Mouse (Mus musculus): Measurements from ENCODE around the gene Tmem268. TPM values are rescaled to one million over a fixed set of nuclear protein-coding genes. Genes with fewer than 3 reads are reported as not detected.

Tmem268 gene
- polyA plus RNA-seq, 1 experiment from 2014 or later, result 8.2 TPM

- Histone ChIP-seq H3K4me3 (replicated peaks) (peak within 1 kb of the TSS; percentile 85), H3K4me1 (peaks cover 16% of the 10 kb centered on the region), H3K4me2 (peak within 1 kb of the TSS; percentile 62), H3K27me3 (replicated peaks) (no peaks in the 10 kb centered on the region), H3K36me3 (peaks cover 15% of the 10 kb centered on the region), H3K9me3 (no peaks in the 10 kb centered on the region), H3K9ac (peak within 1 kb of the TSS; percentile 87), H3K27ac (peak within 1 kb of the TSS; percentile 84)
- 0% methylated on average over 57 of the region's 57 CpGs for WGBS
- peak; percentile 92 for ATAC-seq (ENCODE audit: insufficient read depth, low FRiP score, low read depth)
Observed at GRCm38 (mm10) chr4:63544494-63545230, 13.9 kb upstream of the Tmem268 start, which contains the start of gene Atp6v1g1. Atp6v1g1 (plus strand) TSS chr4:63544772.

GRCm38 (mm10) chr4:63545231-63545958, 13.2 kb upstream of the Tmem268 start:
- peak overlapping the region; percentile 87 for H3K9ac ChIP-seq
- no peak for ATAC-seq (ENCODE audit: insufficient read depth, low FRiP score, low read depth)
- peak overlapping the region; percentile 85 for H3K4me3 ChIP-seq (replicated peaks)
- H3K36me3 ChIP-seq, result peaks cover 16% of the 10 kb centered on the region
- peak overlapping the region; percentile 84 for H3K27ac ChIP-seq
- no peaks in the 10 kb centered on the region for H3K27me3 ChIP-seq (replicated peaks)
- H3K4me2 ChIP-seq, result peak overlapping the region; percentile 62
- no peaks in the 10 kb centered on the region for H3K9me3 ChIP-seq
- peaks cover 16% of the 10 kb centered on the region for H3K4me1 ChIP-seq
- WGBS, result 14% methylated on average over 24 of the region's 26 CpGs

GRCm38 (mm10) chr4:63546441-63547055, 12.0 kb upstream of the Tmem268 start:
- 66% methylated on average over 6 of the region's 6 CpGs for WGBS
- H3K36me3 ChIP-seq, result peaks cover 26% of the 10 kb centered on the region
- peaks cover 16% of the 10 kb centered on the region for H3K4me1 ChIP-seq
- H3K4me3 ChIP-seq (replicated peaks), result peak overlapping the region; percentile 85; the same call in 1 of the 2 replicates
- no peak overlapping the region for H3K27ac ChIP-seq
- no peaks in the 10 kb centered on the region for H3K27me3 ChIP-seq (replicated peaks)
- ATAC-seq (ENCODE audit: insufficient read depth, low FRiP score, low read depth), result no peak
- H3K9ac ChIP-seq, result no peak overlapping the region
- H3K4me2 ChIP-seq, result peak overlapping the region; percentile 62
- H3K9me3 ChIP-seq, result no peaks in the 10 kb centered on the region

- H3K27ac ChIP-seq, result no peak overlapping the region
- no peaks in the 10 kb centered on the region for H3K9me3 ChIP-seq
- no peak overlapping the region for H3K4me3 ChIP-seq (replicated peaks)
- H3K4me2 ChIP-seq, result no peak overlapping the region
- WGBS, result 53% methylated on average over 1 of the region's 1 CpGs
- no peak for ATAC-seq (ENCODE audit: insufficient read depth, low FRiP score, low read depth)
- H3K9ac ChIP-seq, result no peak overlapping the region
- peaks cover 38% of the 10 kb centered on the region for H3K36me3 ChIP-seq
- peaks cover 16% of the 10 kb centered on the region for H3K4me1 ChIP-seq
- H3K27me3 ChIP-seq (replicated peaks), result no peaks in the 10 kb centered on the region
Observed at GRCm38 (mm10) chr4:63547799-63548198, 10.8 kb upstream of the Tmem268 start.

GRCm38 (mm10) chr4:63548491-63548890, 10.1 kb upstream of the Tmem268 start:
- H3K4me2 ChIP-seq, result no peak overlapping the region
- H3K9ac ChIP-seq, result no peak overlapping the region
- WGBS, result 79% methylated on average over 3 of the region's 3 CpGs
- no peaks in the 10 kb centered on the region for H3K27me3 ChIP-seq (replicated peaks)
- H3K4me1 ChIP-seq, result peaks cover 16% of the 10 kb centered on the region
- no peak for ATAC-seq (ENCODE audit: insufficient read depth, low FRiP score, low read depth)
- H3K27ac ChIP-seq, result no peak overlapping the region
- no peaks in the 10 kb centered on the region for H3K9me3 ChIP-seq
- peaks cover 41% of the 10 kb centered on the region for H3K36me3 ChIP-seq
- H3K4me3 ChIP-seq (replicated peaks), result no peak overlapping the region

- Histone ChIP-seq H3K4me1 (peaks cover 13% of the 10 kb centered on the region), H3K27ac (no peak overlapping the region), H3K27me3 (replicated peaks) (no peaks in the 10 kb centered on the region), H3K36me3 (peaks cover 41% of the 10 kb centered on the region), H3K9me3 (no peaks in the 10 kb centered on the region), H3K4me2 (no peak overlapping the region), H3K9ac (no peak overlapping the region), H3K4me3 (replicated peaks) (no peak overlapping the region)
- 90% methylated on average over 3 of the region's 3 CpGs for WGBS
- no peak for ATAC-seq (ENCODE audit: insufficient read depth, low FRiP score, low read depth)
Observed at GRCm38 (mm10) chr4:63550908-63551307, 7.7 kb upstream of the Tmem268 start.

- peaks cover 16% of the 10 kb centered on the region for H3K4me1 ChIP-seq
- ATAC-seq (ENCODE audit: insufficient read depth, low FRiP score, low read depth), result no peak
- no peak overlapping the region for H3K27ac ChIP-seq
- H3K9me3 ChIP-seq, result no peaks in the 10 kb centered on the region
- no peak overlapping the region for H3K4me3 ChIP-seq (replicated peaks)
- H3K9ac ChIP-seq, result no peak overlapping the region
- 92% methylated on average over 1 of the region's 1 CpGs for WGBS
- H3K36me3 ChIP-seq, result peaks cover 41% of the 10 kb centered on the region
- H3K27me3 ChIP-seq (replicated peaks), result no peaks in the 10 kb centered on the region
- no peak overlapping the region for H3K4me2 ChIP-seq
Observed at GRCm38 (mm10) chr4:63552865-63553264, 5.7 kb upstream of the Tmem268 start.

GRCm38 (mm10) chr4:63553789-63554576, 4.6 kb upstream of the Tmem268 start:
- H3K36me3 ChIP-seq, result peaks cover 32% of the 10 kb centered on the region
- H3K4me1 ChIP-seq, result peaks cover 21% of the 10 kb centered on the region
- no peak overlapping the region for H3K4me3 ChIP-seq (replicated peaks)
- no peak overlapping the region for H3K27ac ChIP-seq
- H3K4me2 ChIP-seq, result no peak overlapping the region
- no peaks in the 10 kb centered on the region for H3K27me3 ChIP-seq (replicated peaks)
- no peak overlapping the region for H3K9ac ChIP-seq
- no peaks in the 10 kb centered on the region for H3K9me3 ChIP-seq
- no peak for ATAC-seq (ENCODE audit: insufficient read depth, low FRiP score, low read depth)
- 66% methylated on average over 4 of the region's 4 CpGs for WGBS

GRCm38 (mm10) chr4:63554616-63555015, 4.0 kb upstream of the Tmem268 start:
- Histone ChIP-seq H3K9ac (no peak overlapping the region), H3K4me3 (replicated peaks) (no peak overlapping the region), H3K9me3 (no peaks in the 10 kb centered on the region), H3K4me1 (peaks cover 27% of the 10 kb centered on the region), H3K27ac (no peak overlapping the region), H3K36me3 (peaks cover 26% of the 10 kb centered on the region), H3K27me3 (replicated peaks) (no peaks in the 10 kb centered on the region), H3K4me2 (no peak overlapping the region)
- ATAC-seq (ENCODE audit: insufficient read depth, low FRiP score, low read depth), result no peak
- WGBS, result 36% methylated on average over 3 of the region's 3 CpGs

GRCm38 (mm10) chr4:63555111-63555510, 3.5 kb upstream of the Tmem268 start:
- H3K4me2 ChIP-seq, result no peak overlapping the region
- 79% methylated on average over 2 of the region's 2 CpGs for WGBS
- H3K4me1 ChIP-seq, result peaks cover 32% of the 10 kb centered on the region
- no peaks in the 10 kb centered on the region for H3K9me3 ChIP-seq
- H3K36me3 ChIP-seq, result peaks cover 25% of the 10 kb centered on the region
- no peaks in the 10 kb centered on the region for H3K27me3 ChIP-seq (replicated peaks)
- no peak overlapping the region for H3K4me3 ChIP-seq (replicated peaks)
- H3K27ac ChIP-seq, result no peak overlapping the region
- no peak overlapping the region for H3K9ac ChIP-seq
- ATAC-seq (ENCODE audit: insufficient read depth, low FRiP score, low read depth), result no peak

GRCm38 (mm10) chr4:63556665-63557064, 1.9 kb upstream of the Tmem268 start:
- H3K27ac ChIP-seq, result 0 out of 2 replicates have a peak overlapping the region, but pooled peaks have one; percentile 6
- peaks cover 14% of the 10 kb centered on the region for H3K36me3 ChIP-seq
- H3K4me3 ChIP-seq (replicated peaks), result no peak overlapping the region
- no peak overlapping the region for H3K4me2 ChIP-seq
- no peaks in the 10 kb centered on the region for H3K9me3 ChIP-seq
- H3K4me1 ChIP-seq, result peaks cover 39% of the 10 kb centered on the region
- ATAC-seq (ENCODE audit: insufficient read depth, low FRiP score, low read depth), result no peak
- WGBS, result 51% methylated on average over 5 of the region's 5 CpGs
- no peak overlapping the region for H3K9ac ChIP-seq
- H3K27me3 ChIP-seq (replicated peaks), result no peaks in the 10 kb centered on the region
